Mouse (Mus musculus) 3T3-L1 (cell line): ENCODE results near the gene Hid1.
"Not testable (repeated sequence)": the region's sequence is repeated elsewhere in the genome, so short reads cannot be mapped to it uniquely, and the experiment has no call there.

Experiments
- DNase-seq: peaks from one replicate; pipeline ENCODE4 v3.0.0-alpha.2; 2015; ENCODE audit warnings: low read depth, low spot score

The Hid1 gene

GRCm38 (mm10) chr11:115367395-115367944 is at the start of gene Hid1:
TSS of gene Hid1 (minus strand) at chr11:115367756.
- no peak for DNase-seq

DNA sequence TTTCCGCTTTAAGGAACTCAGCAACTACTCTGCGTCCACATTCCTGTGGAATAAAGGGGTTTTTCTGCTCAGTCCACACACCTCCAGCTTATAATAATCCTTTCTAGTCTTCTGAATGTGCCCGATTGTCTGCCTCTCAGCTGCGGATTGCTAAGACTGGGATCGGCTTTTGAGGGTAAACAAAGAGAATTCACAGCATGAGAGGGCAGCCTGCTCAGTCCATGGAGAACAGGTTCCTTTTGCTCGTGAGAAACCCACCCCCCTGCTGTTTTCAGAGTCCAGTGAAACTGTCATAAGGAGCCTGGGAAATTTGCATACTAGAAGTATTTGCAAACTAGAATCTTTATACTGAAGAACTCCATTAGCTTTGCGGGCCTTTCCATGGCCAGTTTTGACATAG is 42.0 kb upstream of the Hid1 start:
- DNase-seq: no peak

DNA sequence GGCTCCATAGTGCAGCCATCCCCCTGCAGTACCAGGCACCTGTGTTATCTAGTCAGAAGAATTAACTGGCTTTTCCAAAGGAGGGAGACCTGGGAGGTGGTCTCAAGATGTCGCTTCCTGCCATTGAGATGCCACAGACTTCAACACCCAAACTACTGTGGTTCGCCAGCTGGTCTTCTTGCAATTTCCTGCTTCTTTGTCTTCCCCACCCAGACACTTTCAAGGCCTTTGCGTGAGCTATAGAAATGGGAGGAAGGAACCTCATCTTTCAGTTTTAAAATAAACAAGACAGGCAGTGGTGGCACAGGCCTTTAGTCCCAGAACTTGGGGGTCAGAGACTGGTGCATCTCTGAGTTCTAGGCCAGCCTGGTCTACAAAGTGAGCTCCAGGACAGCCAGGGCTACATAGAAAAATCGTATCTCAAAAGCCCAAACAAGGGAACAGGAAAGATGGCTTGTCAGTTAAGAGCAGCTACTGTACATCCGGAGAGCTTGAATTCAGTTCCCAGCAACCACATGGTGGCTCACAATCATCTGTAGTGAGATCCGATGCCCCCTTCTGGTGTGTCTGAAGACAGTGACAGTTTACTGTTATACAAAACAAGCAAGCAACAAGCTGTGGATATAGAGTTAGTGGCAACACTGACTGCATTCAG is 40.8 kb upstream of the Hid1 start:
- no peak for DNase-seq

- no peak for DNase-seq
Measured at GRCm38 (mm10) chr11:115406858-115407401, 39.4 kb upstream of the Hid1 start.

GRCm38 (mm10) chr11:115405723-115406122 is 38.2 kb upstream of the Hid1 start:
- no peak for DNase-seq

DNA sequence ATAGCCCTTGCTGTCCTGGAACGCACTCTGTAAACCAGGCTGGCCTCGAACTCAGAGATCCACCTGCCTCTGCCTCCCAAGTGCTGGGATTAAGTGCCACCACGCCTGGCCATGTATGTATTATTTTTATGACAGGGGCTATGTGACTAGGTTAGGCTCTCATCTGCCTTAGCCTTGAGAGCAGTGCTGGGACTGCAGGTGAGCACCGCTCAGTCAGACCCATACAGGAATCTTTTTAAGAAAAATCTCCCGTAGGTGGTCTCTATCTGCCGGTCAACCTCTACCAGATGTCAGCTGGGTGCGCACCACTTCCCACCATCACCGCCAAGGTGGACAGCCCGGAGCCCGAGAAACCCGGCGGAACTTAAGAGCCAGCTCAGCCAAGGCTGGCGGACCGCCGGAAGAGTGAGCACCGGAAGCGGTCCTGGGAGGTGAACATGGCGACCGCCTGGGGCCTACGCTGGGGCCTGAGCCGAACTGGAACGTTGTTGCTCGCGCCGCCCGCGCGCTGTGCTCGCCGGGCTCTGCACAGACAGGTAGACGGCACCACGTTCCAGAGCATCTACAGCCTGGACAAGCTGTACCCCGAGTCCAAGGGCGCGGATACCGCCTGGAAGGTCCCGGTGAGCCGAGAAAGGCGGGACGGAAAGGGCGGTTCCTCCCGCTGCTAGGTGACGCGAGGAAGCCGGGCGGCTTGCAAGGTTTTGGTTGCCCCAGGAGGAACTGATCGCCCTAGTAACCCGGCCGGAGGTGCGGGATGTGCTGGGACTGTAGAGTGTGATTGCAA is 36.0 kb upstream of the Hid1 start, which contains the start of gene Mrpl58:
TSS of gene Mrpl58 (plus strand) at position 415 of the 787 bp plus-strand sequence.
- peak; percentile 87 for DNase-seq

- no peak for DNase-seq
Measured at GRCm38 (mm10) chr11:115400630-115401391, 33.3 kb upstream of the Hid1 start.

DNA sequence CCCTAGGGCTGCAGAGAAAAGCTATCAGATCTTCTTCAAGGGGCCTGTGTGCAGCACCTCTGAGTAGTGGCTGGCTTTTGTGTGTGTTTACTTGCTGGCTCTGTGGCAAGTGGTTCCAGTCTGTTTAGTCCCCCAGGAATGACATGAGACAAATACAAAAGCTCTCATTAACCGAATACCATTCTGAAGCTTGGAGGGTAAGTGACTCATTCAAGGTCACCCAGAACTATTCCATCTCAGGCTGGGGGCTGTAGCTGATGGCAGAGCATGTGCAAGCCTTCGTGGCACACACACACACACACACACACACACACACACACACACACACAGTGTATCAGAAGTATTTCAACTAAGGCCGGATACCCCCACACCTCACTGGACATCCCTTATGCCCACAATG is 32.6 kb upstream of the Hid1 start:
- peak; percentile 45 for DNase-seq

DNA sequence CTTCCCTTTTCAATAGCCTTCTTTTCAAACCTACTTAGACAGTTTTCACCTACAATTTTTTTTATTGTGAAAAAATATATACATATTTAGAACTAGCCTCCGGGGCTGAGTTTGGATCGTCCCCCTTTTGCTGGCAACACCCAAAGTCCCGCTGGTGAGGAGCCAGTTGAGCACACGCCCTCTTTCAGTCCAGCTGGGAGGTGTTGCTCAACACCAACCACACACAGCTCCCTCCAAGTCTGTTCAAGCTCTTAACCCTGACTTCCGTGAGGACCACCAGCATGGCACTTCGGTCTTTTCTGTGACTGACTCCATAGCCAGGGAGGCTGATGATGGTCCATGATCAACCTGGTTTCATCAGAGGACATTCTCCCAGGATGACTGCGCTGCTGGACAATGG is 30.5 kb upstream of the Hid1 start:
- peak; percentile 51 for DNase-seq

DNA sequence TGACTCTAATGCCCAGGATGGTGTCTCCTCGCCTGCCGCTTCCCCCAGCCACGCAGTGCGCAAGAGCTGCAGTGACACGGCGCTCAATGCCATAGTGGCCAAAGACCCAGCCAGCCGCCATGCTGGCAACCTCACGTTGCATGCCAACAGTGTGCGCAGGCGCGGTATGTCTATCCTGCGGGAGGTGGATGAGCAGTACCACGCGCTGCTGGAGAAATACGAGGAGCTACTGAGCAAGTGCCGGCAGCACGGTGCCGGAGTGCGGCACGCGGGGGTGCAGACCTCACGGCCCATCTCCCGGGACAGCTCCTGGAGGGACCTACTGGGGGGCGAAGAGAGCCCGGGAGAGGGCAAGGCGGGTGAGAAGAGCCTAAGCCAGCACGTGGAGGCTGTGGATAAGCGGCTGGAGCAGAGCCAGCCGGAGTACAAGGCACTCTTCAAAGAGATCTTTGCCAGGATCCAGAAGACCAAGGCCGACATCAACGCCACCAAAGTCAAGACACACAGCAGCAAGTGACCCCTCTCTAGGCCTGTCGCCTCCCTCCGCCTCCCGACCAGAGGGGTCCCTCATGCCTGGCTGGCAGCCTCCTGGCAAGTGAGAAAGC is 26.3 kb upstream of the Hid1 start:
- no peak for DNase-seq

- DNase-seq: no peak
Measured at GRCm38 (mm10) chr11:115391358-115391757, 23.8 kb upstream of the Hid1 start.

DNA sequence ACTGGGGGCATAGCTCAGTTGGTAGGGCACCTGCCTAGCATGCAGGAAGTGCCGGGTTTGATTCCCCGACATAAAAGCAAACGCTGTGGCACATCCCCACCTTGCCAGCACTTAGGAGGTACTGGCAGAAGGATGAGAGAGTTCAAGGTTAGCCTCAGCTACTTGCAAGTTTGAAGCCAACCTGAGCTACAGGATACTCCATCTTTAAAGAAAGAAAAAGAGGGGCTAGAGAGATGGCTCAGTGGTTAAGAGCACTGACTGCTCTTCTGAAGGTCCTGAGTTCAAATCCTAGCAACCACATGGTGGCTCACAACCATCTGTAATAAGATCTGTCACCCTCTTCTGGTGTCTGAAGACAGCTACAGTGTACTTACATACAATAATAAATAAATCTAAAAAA is 19.3 kb upstream of the Hid1 start:
- DNase-seq: not testable (repeated sequence)

DNA sequence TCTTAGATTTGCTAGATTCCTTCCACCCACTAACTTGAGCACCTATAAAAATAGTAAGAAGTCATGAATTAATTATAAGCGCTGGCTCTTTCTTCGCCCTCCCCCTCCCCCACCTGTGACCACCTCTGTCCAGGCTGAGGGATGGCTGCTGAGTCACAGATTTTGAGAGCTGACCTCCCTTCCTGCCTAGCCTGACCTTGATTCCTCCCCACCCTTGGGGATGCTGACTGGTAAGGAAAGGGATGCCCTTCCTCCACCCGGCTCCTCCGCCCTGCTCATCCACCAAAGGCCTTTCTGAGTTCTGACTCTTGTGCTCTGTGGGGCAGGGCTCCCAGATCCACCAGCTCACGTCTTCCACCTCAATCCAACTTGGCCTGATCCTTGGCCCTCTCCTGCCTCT is 17.0 kb upstream of the Hid1 start:
- DNase-seq: peak; percentile 63

DNA sequence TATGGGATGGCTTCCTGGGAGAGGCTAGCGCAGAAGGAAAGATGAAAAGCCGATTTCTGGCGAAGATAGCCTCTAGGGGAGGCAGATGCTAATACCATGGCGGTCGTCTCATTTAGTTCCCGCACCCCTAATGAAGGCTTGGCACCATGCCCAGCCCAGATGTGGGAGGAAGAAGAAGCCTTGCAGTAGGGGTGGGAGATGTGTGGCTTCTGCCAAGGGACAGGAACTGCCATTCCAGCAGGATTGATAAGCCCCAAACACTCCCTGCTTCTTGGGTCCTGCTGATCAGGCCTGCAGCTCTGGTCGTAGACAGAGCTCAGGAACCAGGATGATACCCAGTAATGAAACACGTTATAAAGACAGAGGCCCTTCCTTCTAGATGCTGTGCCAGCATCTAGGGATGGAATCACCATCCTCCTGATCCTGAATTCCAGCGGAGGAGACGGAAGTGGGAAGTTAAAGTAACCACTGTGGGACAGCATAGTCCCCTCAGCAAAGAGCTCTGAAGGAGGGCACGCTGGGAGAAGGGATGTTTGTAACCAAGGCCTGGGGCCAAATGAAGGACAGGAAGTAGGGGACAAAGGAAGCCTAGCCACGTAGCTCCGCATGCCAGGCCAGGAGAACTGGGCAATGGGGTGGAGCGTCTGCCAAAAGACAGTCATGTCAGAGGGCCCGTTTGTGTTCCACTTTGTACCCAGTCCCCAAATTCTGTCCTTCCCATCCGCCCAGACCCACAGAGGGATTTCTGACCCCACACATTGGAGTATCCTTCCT is 16.3 kb upstream of the Hid1 start:
- DNase-seq: peak; percentile 38

- peak; percentile 64 for DNase-seq
Measured at GRCm38 (mm10) chr11:115382891-115383290, 15.3 kb upstream of the Hid1 start.

- DNase-seq: peak; percentile 97
Measured at GRCm38 (mm10) chr11:115381743-115382539, 14.4 kb upstream of the Hid1 start, which contains the start of gene Cdr2l. TSS of gene Cdr2l (plus strand) at chr11:115381916.

- no peak for DNase-seq
Measured at GRCm38 (mm10) chr11:115381276-115381675, 13.7 kb upstream of the Hid1 start.

GRCm38 (mm10) chr11:115377854-115378253 is 10.3 kb upstream of the Hid1 start:
- no peak for DNase-seq

GRCm38 (mm10) chr11:115377254-115377653 is 9.7 kb upstream of the Hid1 start:
- DNase-seq: no peak

DNA sequence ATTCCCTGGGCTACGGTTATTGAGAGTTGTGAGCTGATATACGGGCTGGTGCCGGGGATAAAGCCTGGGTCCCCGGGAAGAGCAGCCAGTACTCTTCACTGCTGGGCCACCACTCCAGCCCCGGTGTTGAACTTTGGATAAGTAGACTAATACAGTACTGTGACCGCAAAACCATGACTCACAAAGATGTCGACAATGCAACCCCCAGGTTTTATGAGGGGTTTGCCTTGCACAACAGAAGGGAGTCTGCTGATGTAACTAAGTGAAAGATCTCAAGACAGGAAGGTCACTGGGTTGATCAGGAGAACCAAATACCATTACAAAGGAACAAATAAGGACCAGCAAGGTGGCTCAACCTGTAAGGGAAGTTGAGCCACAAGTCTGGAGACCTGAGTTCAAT is 9.2 kb upstream of the Hid1 start:
- DNase-seq: peak; percentile 42
